Mouse (Mus musculus) embryonic facial prominence, embryonic 15.5 days (tissue): ENCODE measurements around the gene 3110082I17Rik. TPM values are rescaled to one million over a fixed set of nuclear protein-coding genes. Genes with fewer than 3 reads are reported as not detected.

Experiments used
- ATAC-seq: fragments of 200-750 bp; cut with Nextera tagmentation; 2 replicates; pipeline ENCODE4 v1.8.0; 2017; ENCODE audit warnings: low read depth, moderate TSS enrichment; ENCODE audit not compliant: insufficient number of reproducible peaks, low FRiP score, low TSS enrichment
- H3K27ac ChIP-seq: fragments of 300-500 bp; sonication (generic); replicated peaks from 2 replicates; pipeline ENCODE4 v1.5.1; 2015; ENCODE audit warnings: mild to moderate bottlenecking, inconsistent platforms
- H3K27me3 ChIP-seq: fragments of 300-500 bp; sonication (generic); 2 replicates; pipeline ENCODE4 v1.6.1; 2015; ENCODE audit warnings: inconsistent platforms
- H3K36me3 ChIP-seq: fragments of 300-500 bp; sonication (generic); 2 replicates; pipeline ENCODE4 v1.6.1; 2015; ENCODE audit warnings: mild to moderate bottlenecking, inconsistent platforms
- H3K4me1 ChIP-seq: fragments of 300-500 bp; sonication (generic); 2 replicates; pipeline ENCODE4 v1.6.1; 2015; ENCODE audit warnings: inconsistent platforms
- H3K4me2 ChIP-seq: fragments of 300-500 bp; sonication (generic); replicated peaks from 2 replicates; pipeline ENCODE4 v1.6.1; 2015; ENCODE audit warnings: mild to moderate bottlenecking, inconsistent platforms
- H3K4me3 ChIP-seq: fragments of 300-500 bp; sonication (generic); replicated peaks from 2 replicates; pipeline ENCODE4 v1.5.1; 2015; ENCODE audit warnings: mild to moderate bottlenecking, inconsistent platforms
- H3K9ac ChIP-seq: fragments of 300-500 bp; sonication (generic); 2 replicates; pipeline ENCODE4 v1.6.1; 2015; ENCODE audit warnings: inconsistent platforms
- H3K9me3 ChIP-seq: fragments of 300-500 bp; sonication (generic); replicated peaks from 2 replicates; pipeline ENCODE4 v1.6.1; 2016; ENCODE audit warnings: inconsistent platforms
- WGBS: fragments of 180-500 bp; shearing (Covaris S2); methylation state at CpG from one replicate; pipeline ENCODE4 v1.1.7; 2015; 5-methylcytosine and 5-hydroxymethylcytosine counted together
- polyA plus RNA-seq: library from polyadenylated mRNA; unstranded; fragments of >200 nt; fragmentation: Nextera tagmentation; extraction: Ambion mirVana; gene quantifications from 2 replicates; pipeline ENCODE4 v1.2.1, GENCODE M21; 2015

Gene 3110082I17Rik
- polyA plus RNA-seq, 1 experiment from 2014 or later = 35.8 TPM

- Histone ChIP-seq H3K9ac (no peak overlapping the region), H3K4me2 (no peak overlapping the region), H3K4me3 (no peak overlapping the region), H3K36me3 (no peaks in the 10 kb centered on the region), H3K27me3 (no peaks in the 10 kb centered on the region), H3K4me1 (peaks cover 34% of the 10 kb centered on the region), H3K9me3 (no peaks in the 10 kb centered on the region), H3K27ac (peak overlapping the region; percentile 12; the same call in 1 of the 2 replicates)
- no peak; the same call in 1 of the 2 replicates for ATAC-seq
- 58% methylated on average over 3 of the region's 3 CpGs for WGBS
These were observed 54.4 kb downstream of the 3110082I17Rik start for GRCm38 (mm10) chr5:139405953-139406352.

GRCm38 (mm10) chr5:139405478-139405877 is 54.8 kb downstream of the 3110082I17Rik start:
- H3K9ac ChIP-seq = no peak overlapping the region
- H3K27ac ChIP-seq = peak overlapping the region; percentile 12; the same call in 1 of the 2 replicates
- WGBS = 61% methylated on average over 7 of the region's 7 CpGs

GRCm38 (mm10) chr5:139404801-139405401 is 55.4 kb downstream of the 3110082I17Rik start, which contains the start of gene C130050O18Rik:
C130050O18Rik (plus strand) TSS chr5:139405280.
- H3K9me3 ChIP-seq = no peaks in the 10 kb centered on the region
- no peak for ATAC-seq
- no peaks in the 10 kb centered on the region for H3K36me3 ChIP-seq
- peaks cover 34% of the 10 kb centered on the region for H3K4me1 ChIP-seq
- H3K4me2 ChIP-seq = no peak within 1 kb of the TSS
- H3K27ac ChIP-seq = peak within 1 kb of the TSS; percentile 12; the same call in 1 of the 2 replicates
- H3K9ac ChIP-seq = no peak within 1 kb of the TSS
- 81% methylated on average over 6 of the region's 6 CpGs for WGBS
- H3K27me3 ChIP-seq = no peaks in the 10 kb centered on the region
- no peak within 1 kb of the TSS for H3K4me3 ChIP-seq

More at GRCm38 (mm10) chr5:139405478-139405877, 54.8 kb downstream of the 3110082I17Rik start:
- Histone ChIP-seq H3K36me3 (no peaks in the 10 kb centered on the region), H3K9me3 (no peaks in the 10 kb centered on the region), H3K27me3 (no peaks in the 10 kb centered on the region), H3K4me2 (no peak overlapping the region), H3K4me1 (peaks cover 34% of the 10 kb centered on the region), H3K4me3 (no peak overlapping the region)
- no peak for ATAC-seq

DNA sequence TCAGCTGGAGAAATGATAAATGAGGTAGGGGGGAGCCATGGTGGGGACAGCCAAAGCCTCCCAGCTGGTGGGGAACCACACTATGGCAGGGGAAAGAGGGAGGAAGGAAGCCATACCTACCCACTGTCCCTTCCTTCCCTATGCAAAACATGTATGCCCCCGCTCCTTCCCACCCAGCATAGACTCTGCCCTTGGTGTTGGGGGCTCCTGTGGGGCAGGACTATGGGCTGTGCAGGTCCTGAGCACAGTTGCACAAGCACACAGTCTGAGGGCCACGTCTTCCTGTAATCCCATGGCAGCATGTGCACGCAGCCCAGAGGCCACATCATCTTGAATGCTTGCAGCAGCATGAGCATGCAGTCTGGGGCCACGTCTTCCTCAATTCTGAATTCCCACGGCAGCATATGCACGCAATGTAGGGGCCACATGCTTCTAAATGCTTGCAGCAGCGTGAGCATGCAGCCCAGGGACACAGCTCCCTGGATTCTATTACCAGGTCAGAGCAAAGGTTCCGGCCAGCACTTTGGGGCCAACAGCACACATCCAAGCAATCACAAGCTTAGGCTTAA is 56.6 kb downstream of the 3110082I17Rik start:
- H3K27ac ChIP-seq = no peak overlapping the region
- no peak for ATAC-seq
- no peak overlapping the region for H3K9ac ChIP-seq
- peaks cover 29% of the 10 kb centered on the region for H3K4me1 ChIP-seq
- H3K4me2 ChIP-seq = no peak overlapping the region
- H3K36me3 ChIP-seq = no peaks in the 10 kb centered on the region
- no peaks in the 10 kb centered on the region for H3K9me3 ChIP-seq
- H3K27me3 ChIP-seq = no peaks in the 10 kb centered on the region
- no peak overlapping the region for H3K4me3 ChIP-seq
- 82% methylated on average over 8 of the region's 8 CpGs for WGBS

GRCm38 (mm10) chr5:139402106-139402505 is 58.2 kb downstream of the 3110082I17Rik start:
- 91% methylated on average over 2 of the region's 2 CpGs for WGBS
- no peak for ATAC-seq

GRCm38 (mm10) chr5:139399991-139400390 is 60.3 kb downstream of the 3110082I17Rik start:
- 90% methylated on average over 14 of the region's 14 CpGs for WGBS
- H3K9me3 ChIP-seq = no peaks in the 10 kb centered on the region
- H3K36me3 ChIP-seq = no peaks in the 10 kb centered on the region
- 0 out of 2 replicates have a peak, but pooled peaks cover 7% of the 10 kb centered on the region for H3K4me1 ChIP-seq
- H3K4me3 ChIP-seq = no peak overlapping the region
- H3K27me3 ChIP-seq = no peaks in the 10 kb centered on the region
- no peak overlapping the region for H3K9ac ChIP-seq
- ATAC-seq = no peak
- no peak overlapping the region for H3K27ac ChIP-seq
- H3K4me2 ChIP-seq = no peak overlapping the region

More at GRCm38 (mm10) chr5:139402106-139402505, 58.2 kb downstream of the 3110082I17Rik start:
- H3K4me1 ChIP-seq = peaks cover 25% of the 10 kb centered on the region
- H3K36me3 ChIP-seq = no peaks in the 10 kb centered on the region
- no peaks in the 10 kb centered on the region for H3K27me3 ChIP-seq
- H3K4me2 ChIP-seq = no peak overlapping the region
- H3K27ac ChIP-seq = no peak overlapping the region
- H3K4me3 ChIP-seq = no peak overlapping the region
- H3K9me3 ChIP-seq = no peaks in the 10 kb centered on the region
- H3K9ac ChIP-seq = no peak overlapping the region

- no peaks in the 10 kb centered on the region for H3K27me3 ChIP-seq
- 0 out of 2 replicates have a peak, but pooled peaks cover 7% of the 10 kb centered on the region for H3K4me1 ChIP-seq
- WGBS = 73% methylated on average over 5 of the region's 5 CpGs
- no peak overlapping the region for H3K27ac ChIP-seq
- H3K4me3 ChIP-seq = no peak overlapping the region
- no peaks in the 10 kb centered on the region for H3K9me3 ChIP-seq
- no peak overlapping the region for H3K4me2 ChIP-seq
- H3K36me3 ChIP-seq = no peaks in the 10 kb centered on the region
- H3K9ac ChIP-seq = no peak overlapping the region
- no peak for ATAC-seq
These were observed 61.5 kb downstream of the 3110082I17Rik start for GRCm38 (mm10) chr5:139398786-139399185.

DNA sequence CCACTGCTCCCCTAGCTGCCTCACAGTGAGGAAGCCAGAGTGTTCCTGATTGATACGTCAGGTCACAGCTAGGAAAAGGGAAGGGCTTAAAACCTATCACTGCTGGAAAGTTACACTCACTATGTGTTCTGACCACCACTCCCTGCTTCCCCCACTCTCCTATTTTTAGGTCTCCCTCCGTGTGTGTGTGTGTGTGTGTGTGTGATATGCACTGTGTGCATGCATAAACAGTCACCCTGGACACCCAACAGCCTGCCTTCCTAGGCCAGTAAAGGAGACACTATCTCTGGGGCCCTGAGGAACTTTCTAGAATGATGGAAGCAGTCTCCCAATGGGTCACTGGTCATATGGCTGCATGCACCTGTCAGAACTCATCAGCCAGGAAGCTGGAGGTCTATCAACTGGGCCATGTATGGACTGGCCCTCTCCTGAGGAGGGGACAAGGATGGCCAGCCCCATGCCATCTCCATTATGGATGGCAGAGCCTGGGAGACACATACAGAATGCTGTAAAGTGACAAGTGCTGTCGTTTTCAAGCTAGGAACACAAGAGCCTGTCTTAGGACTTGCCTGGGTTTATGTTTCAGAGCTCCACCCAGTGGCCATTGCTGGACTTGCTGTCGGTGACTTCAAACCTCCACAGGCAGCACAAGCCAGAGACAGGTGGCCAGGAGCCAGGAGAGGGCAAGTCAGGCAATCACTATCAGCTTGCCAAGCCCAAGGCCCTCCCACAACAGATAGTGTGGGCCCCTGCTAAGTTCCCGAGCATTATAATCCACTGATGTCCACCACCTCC is 62.2 kb downstream of the 3110082I17Rik start:
- no peaks in the 10 kb centered on the region for H3K27me3 ChIP-seq
- WGBS = 36% methylated on average over 5 of the region's 5 CpGs

GRCm38 (mm10) chr5:139397359-139397916 is 62.9 kb downstream of the 3110082I17Rik start:
- Histone ChIP-seq H3K27ac (no peak overlapping the region), H3K9ac (no peak overlapping the region), H3K27me3 (no peaks in the 10 kb centered on the region), H3K4me3 (no peak overlapping the region), H3K4me2 (no peak overlapping the region), H3K9me3 (no peaks in the 10 kb centered on the region), H3K4me1 (0 out of 2 replicates have a peak, but pooled peaks cover 7% of the 10 kb centered on the region), H3K36me3 (no peaks in the 10 kb centered on the region; the same call in 1 of the 2 replicates)
- 89% methylated on average over 4 of the region's 4 CpGs for WGBS
- no peak for ATAC-seq

More for the DNA sequence above, 62.2 kb downstream of the 3110082I17Rik start:
- ATAC-seq = no peak
- Histone ChIP-seq H3K9me3 (no peaks in the 10 kb centered on the region), H3K4me1 (0 out of 2 replicates have a peak, but pooled peaks cover 7% of the 10 kb centered on the region), H3K4me2 (no peak overlapping the region), H3K4me3 (no peak overlapping the region), H3K27ac (no peak overlapping the region), H3K36me3 (no peaks in the 10 kb centered on the region; the same call in 1 of the 2 replicates), H3K9ac (no peak overlapping the region)

- H3K4me3 ChIP-seq = no peak overlapping the region
- no peak overlapping the region for H3K4me2 ChIP-seq
- no peaks in the 10 kb centered on the region for H3K9me3 ChIP-seq
- WGBS = 91% methylated on average over 4 of the region's 4 CpGs
- H3K36me3 ChIP-seq = no peaks in the 10 kb centered on the region; the same call in 1 of the 2 replicates
- ATAC-seq = no peak
- H3K27ac ChIP-seq = no peak overlapping the region
- H3K4me1 ChIP-seq = 0 out of 2 replicates have a peak, but pooled peaks cover 20% of the 10 kb centered on the region
- H3K9ac ChIP-seq = no peak overlapping the region
- no peaks in the 10 kb centered on the region for H3K27me3 ChIP-seq
These were observed 64.8 kb downstream of the 3110082I17Rik start for GRCm38 (mm10) chr5:139395528-139395927.

DNA sequence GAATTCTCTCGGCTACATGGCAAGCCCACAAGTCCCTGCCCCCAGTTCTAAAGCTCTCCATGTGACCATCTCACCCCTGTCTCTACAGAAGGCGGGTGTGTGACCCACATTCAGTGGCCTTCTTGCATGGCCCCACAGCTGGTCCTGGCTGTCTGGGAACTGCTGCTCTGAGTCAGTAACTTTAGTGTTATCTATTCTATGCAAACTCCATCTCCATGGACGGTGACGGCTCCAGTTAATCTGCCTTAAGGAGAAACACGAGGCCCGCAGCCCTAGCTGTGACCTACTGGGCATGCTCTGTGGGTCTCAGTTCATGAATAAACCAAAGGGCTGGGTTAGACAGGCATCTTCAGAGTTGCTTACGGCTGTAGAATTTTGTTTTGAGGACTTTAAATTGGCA is 65.9 kb downstream of the 3110082I17Rik start:
- H3K36me3 ChIP-seq = no peaks in the 10 kb centered on the region; the same call in 1 of the 2 replicates
- H3K27ac ChIP-seq = no peak overlapping the region
- H3K4me2 ChIP-seq = no peak overlapping the region
- ATAC-seq = no peak
- H3K4me3 ChIP-seq = no peak overlapping the region
- 55% methylated on average over 7 of the region's 7 CpGs for WGBS
- peaks cover 28% of the 10 kb centered on the region for H3K4me1 ChIP-seq
- no peaks in the 10 kb centered on the region for H3K9me3 ChIP-seq
- H3K9ac ChIP-seq = no peak overlapping the region
- no peaks in the 10 kb centered on the region for H3K27me3 ChIP-seq
